Mouse (Mus musculus) cortical plate, adult 2 months (tissue): ENCODE data around the gene Gprin1. TPM values are rescaled to one million over a fixed set of nuclear protein-coding genes. Genes with fewer than 3 reads are reported as not detected.

ENCODE experiments used
- H3K27ac ChIP-seq: fragments of 200-500 bp; 2 replicates; pipeline ENCODE4 v1.5.1; 2012; ENCODE audit warnings: low read length, control low read depth, inconsistent platforms; ENCODE audit not compliant: insufficient read depth
- H3K4me1 ChIP-seq: fragments of 200-500 bp; 2 replicates; pipeline ENCODE4 v1.6.1; 2011; ENCODE audit warnings: low read length; ENCODE audit not compliant: control insufficient read depth, insufficient read depth
- H3K4me3 ChIP-seq: fragments of 200-500 bp; 2 replicates; pipeline ENCODE4 v1.5.1; 2011; ENCODE audit warnings: mild to moderate bottlenecking, low read length, control low read depth; ENCODE audit not compliant: insufficient read depth
- CTCF ChIP-seq: fragments of 200-500 bp; IDR thresholded peaks from 2 replicates; pipeline ENCODE4 v1.5.1; 2011; ENCODE audit warnings: mild to moderate bottlenecking, control low read depth, low read length; ENCODE audit not compliant: insufficient read depth; ENCODE audit errors: extremely low read depth
- POLR2A ChIP-seq: fragments of 200-500 bp; IDR thresholded peaks from 2 replicates; pipeline ENCODE4 v1.6.1; 2011; ENCODE audit warnings: mild to moderate bottlenecking, low read length, control low read depth; ENCODE audit not compliant: insufficient read depth; ENCODE audit errors: extremely low read depth
- polyA plus RNA-seq: library from polyadenylated mRNA; depleted of rRNA; stranded (reverse); fragments of >200 nt; gene quantifications from 2 replicates; pipeline ENCODE4 v1.2.3, GENCODE M21; 2012

The Gprin1 gene
- polyA plus RNA-seq, 1 experiment = 57.2 TPM

GRCm38 (mm10) chr13:54783698-54784097 is 34.0 kb upstream of the Gprin1 start, which contains the start of gene Eif4e1b:
Gene Eif4e1b, plus strand, starts transcription at chr13:54783998.
- no peak within 1 kb of the TSS for H3K27ac ChIP-seq
- no peak for TF ChIP-seq POLR2A
- no peak for TF ChIP-seq CTCF
- H3K4me3 ChIP-seq = no peak within 1 kb of the TSS
- peaks cover 4% of the 10 kb centered on the region for H3K4me1 ChIP-seq

- Histone ChIP-seq H3K27ac (no peak overlapping the region), H3K4me3 (no peak overlapping the region), H3K4me1 (peaks cover 4% of the 10 kb centered on the region)
- no peak for TF ChIP-seq POLR2A
- no peak for TF ChIP-seq CTCF
Observed at GRCm38 (mm10) chr13:54783235-54783634, 33.6 kb upstream of the Gprin1 start.

- TF ChIP-seq CTCF (no peak), POLR2A (no peak)
- Histone ChIP-seq H3K27ac (no peak overlapping the region), H3K4me1 (peaks cover 4% of the 10 kb centered on the region), H3K4me3 (no peak overlapping the region)
Observed at GRCm38 (mm10) chr13:54781086-54781485, 31.4 kb upstream of the Gprin1 start.

GRCm38 (mm10) chr13:54780592-54780991 is 30.9 kb upstream of the Gprin1 start:
- TF ChIP-seq CTCF (no peak), POLR2A (no peak)
- H3K4me3 ChIP-seq = no peak overlapping the region
- H3K27ac ChIP-seq = no peak overlapping the region
- H3K4me1 ChIP-seq = peaks cover 4% of the 10 kb centered on the region

GRCm38 (mm10) chr13:54767012-54767411 is 17.3 kb upstream of the Gprin1 start:
- Histone ChIP-seq H3K4me3 (peak overlapping the region; percentile 96), H3K27ac (peak overlapping the region; percentile 6; the same call in 1 of the 2 replicates), H3K4me1 (peaks cover 2% of the 10 kb centered on the region; the same call in 1 of the 2 replicates)
- TF ChIP-seq CTCF (no peak), POLR2A (no peak)

GRCm38 (mm10) chr13:54766192-54766768 is 16.6 kb upstream of the Gprin1 start, which contains the start of gene Sncb:
Gene Sncb, minus strand, starts transcription at chr13:54766595.
- peak; percentile 34 for TF ChIP-seq CTCF
- peak; percentile 89 for TF ChIP-seq POLR2A
- H3K4me1 ChIP-seq = peaks cover 2% of the 10 kb centered on the region; the same call in 1 of the 2 replicates
- H3K4me3 ChIP-seq = peak within 1 kb of the TSS; percentile 96
- H3K27ac ChIP-seq = peak within 1 kb of the TSS; percentile 79

GRCm38 (mm10) chr13:54765281-54766191 is 15.9 kb upstream of the Gprin1 start:
- Histone ChIP-seq H3K4me3 (peak overlapping the region; percentile 96), H3K4me1 (peaks cover 4% of the 10 kb centered on the region; the same call in 1 of the 2 replicates), H3K27ac (peak overlapping the region; percentile 79)
- TF ChIP-seq CTCF (no peak), POLR2A (0 out of 2 replicates have a peak, but pooled peaks have one; percentile 20)

- Histone ChIP-seq H3K27ac (peak overlapping the region; percentile 73), H3K4me3 (no peak overlapping the region), H3K4me1 (peaks cover 11% of the 10 kb centered on the region)
- TF ChIP-seq POLR2A (no peak), CTCF (no peak)
Observed at GRCm38 (mm10) chr13:54760906-54761305, 11.2 kb upstream of the Gprin1 start.

- Histone ChIP-seq H3K27ac (peak overlapping the region; percentile 73), H3K4me1 (peaks cover 13% of the 10 kb centered on the region)
- TF ChIP-seq CTCF = no peak
- TF ChIP-seq POLR2A = peak; percentile 53
Observed at GRCm38 (mm10) chr13:54760164-54760795, 10.6 kb upstream of the Gprin1 start.

More at GRCm38 (mm10) chr13:54760164-54760795, 10.6 kb upstream of the Gprin1 start:
- no peak overlapping the region for H3K4me3 ChIP-seq
